In genomic region chr12:76571266-76571665, GRCm38 (mm10) we compare ENCODE assay signal across 15 mouse cellular contexts. TPM values are rescaled to one million over a fixed set of nuclear protein-coding genes. Genes with fewer than 3 reads are reported as not detected.
DNase-seq lines count a peak whose midpoint lies in the region; ATAC-seq and TF ChIP-seq lines count a peak whose summit lies in the region.
"Had no signal": no experiment of that assay in that cellular context is flagged by ENCODE, and none has a peak within 500 bp of the region (broad histone marks: within the 10 kb centered on the region; RNA-seq: fewer than 3 reads in every experiment).

No protein-coding gene starts in this region.

- no peak overlapping the region for H3K9ac ChIP-seq in forebrain, embryonic 13.5 days
- H3K9ac ChIP-seq in midbrain, postnatal 0 days (replicated peaks; ENCODE audit: low read length, poor library complexity, severe bottlenecking), result no peak overlapping the region
- no peak overlapping the region for H3K9ac ChIP-seq in midbrain, embryonic 11.5 days (ENCODE audit: low read length)
- no peak overlapping the region for H3K9ac ChIP-seq in kidney, postnatal 0 days (ENCODE audit: low read depth, low read length)
- H3K9ac ChIP-seq: forebrain, embryonic 15.5 days; lung, embryonic 15.5 days; midbrain, embryonic 15.5 days had no signal

- WGBS in forebrain, embryonic 10.5 days, result 78% methylated on average over 10 of the region's 10 CpGs
- WGBS in forebrain, embryonic 13.5 days, result 70% methylated on average over 10 of the region's 10 CpGs
- WGBS in midbrain, postnatal 0 days, result 77% methylated on average over 10 of the region's 10 CpGs
- WGBS in midbrain, embryonic 11.5 days, result 83% methylated on average over 10 of the region's 10 CpGs
- 84% methylated on average over 10 of the region's 10 CpGs for WGBS in kidney, postnatal 0 days

- H3K9me3 ChIP-seq in forebrain, embryonic 10.5 days, result no peaks in the 10 kb centered on the region
- H3K9me3 ChIP-seq in forebrain, embryonic 13.5 days (replicated peaks), result no peaks in the 10 kb centered on the region; the same call in 1 of the 2 replicates
- H3K9me3 ChIP-seq in midbrain, postnatal 0 days (ENCODE audit: low read length), result no peaks in the 10 kb centered on the region
- no peaks in the 10 kb centered on the region for H3K9me3 ChIP-seq in midbrain, embryonic 11.5 days (ENCODE audit: control insufficient read depth, low read length)
- no peaks in the 10 kb centered on the region for H3K9me3 ChIP-seq in kidney, postnatal 0 days (replicated peaks; ENCODE audit: low read length)
- H3K9me3 ChIP-seq: forebrain, embryonic 15.5 days; lung, embryonic 15.5 days; midbrain, embryonic 15.5 days had no signal

- H3K36me3 ChIP-seq in forebrain, embryonic 10.5 days (replicated peaks), result peaks cover 13% of the 10 kb centered on the region
- H3K36me3 ChIP-seq in forebrain, embryonic 13.5 days (ENCODE audit: poor library complexity, severe bottlenecking), result no peaks in the 10 kb centered on the region
- H3K36me3 ChIP-seq in midbrain, postnatal 0 days (ENCODE audit: insufficient read depth, low read length), result no peaks in the 10 kb centered on the region
- no peaks in the 10 kb centered on the region for H3K36me3 ChIP-seq in midbrain, embryonic 11.5 days (ENCODE audit: control insufficient read depth, insufficient read depth, low read length)
- H3K36me3 ChIP-seq in kidney, postnatal 0 days (ENCODE audit: insufficient read depth, low read length), result peaks cover 29% of the 10 kb centered on the region
- H3K36me3 ChIP-seq: forebrain, embryonic 15.5 days; midbrain, embryonic 15.5 days had no signal

- no peak for ATAC-seq in forebrain, embryonic 13.5 days
- ATAC-seq in midbrain, postnatal 0 days (ENCODE audit: low FRiP score), result no peak
- no peak for ATAC-seq in midbrain, embryonic 11.5 days (ENCODE audit: low FRiP score)
- peak; percentile 44; the same call in 1 of the 2 replicates for ATAC-seq in kidney, postnatal 0 days (replicated peaks; ENCODE audit: low FRiP score, low read depth)
- ATAC-seq: forebrain, embryonic 15.5 days; midbrain, embryonic 15.5 days; Patski had no signal

- no peaks in the 10 kb centered on the region for H3K27me3 ChIP-seq in forebrain, embryonic 10.5 days (ENCODE audit: poor library complexity, severe bottlenecking)
- H3K27me3 ChIP-seq in forebrain, embryonic 13.5 days, result no peaks in the 10 kb centered on the region
- no peaks in the 10 kb centered on the region for H3K27me3 ChIP-seq in midbrain, postnatal 0 days (ENCODE audit: insufficient read depth, low read length)
- H3K27me3 ChIP-seq in midbrain, embryonic 11.5 days (ENCODE audit: control insufficient read depth, insufficient read depth, low read length), result no peaks in the 10 kb centered on the region
- no peaks in the 10 kb centered on the region for H3K27me3 ChIP-seq in kidney, postnatal 0 days (ENCODE audit: insufficient read depth, low read length)
- H3K27me3 ChIP-seq: forebrain, embryonic 15.5 days; lung, embryonic 15.5 days; midbrain, embryonic 15.5 days; Patski had no signal

- no peak overlapping the region for H3K4me2 ChIP-seq in forebrain, embryonic 13.5 days
- H3K4me2 ChIP-seq in midbrain, postnatal 0 days (ENCODE audit: low read depth, low read length, poor library complexity, severe bottlenecking), result no peak overlapping the region
- H3K4me2 ChIP-seq in midbrain, embryonic 11.5 days, result no peak overlapping the region
- no peak overlapping the region for H3K4me2 ChIP-seq in kidney, postnatal 0 days (ENCODE audit: low read length)
- H3K4me2 ChIP-seq: forebrain, embryonic 15.5 days; lung, embryonic 15.5 days; midbrain, embryonic 15.5 days had no signal

- no peak overlapping the region for H3K4me3 ChIP-seq in forebrain, embryonic 10.5 days
- no peak overlapping the region for H3K4me3 ChIP-seq in forebrain, embryonic 13.5 days
- H3K4me3 ChIP-seq in midbrain, postnatal 0 days (ENCODE audit: low read depth, low read length), result no peak overlapping the region
- H3K4me3 ChIP-seq in midbrain, embryonic 11.5 days (ENCODE audit: low read depth, low read length), result no peak overlapping the region
- no peak overlapping the region for H3K4me3 ChIP-seq in kidney, postnatal 0 days (replicated peaks; ENCODE audit: low read depth, low read length)
- H3K4me3 ChIP-seq: forebrain, embryonic 15.5 days; lung, embryonic 15.5 days; midbrain, embryonic 15.5 days had no signal

- peaks cover 26% of the 10 kb centered on the region for H3K4me1 ChIP-seq in forebrain, embryonic 10.5 days
- H3K4me1 ChIP-seq in forebrain, embryonic 13.5 days, result no peaks in the 10 kb centered on the region
- no peaks in the 10 kb centered on the region for H3K4me1 ChIP-seq in midbrain, postnatal 0 days (ENCODE audit: insufficient read depth, low read length)
- no peaks in the 10 kb centered on the region for H3K4me1 ChIP-seq in midbrain, embryonic 11.5 days (ENCODE audit: control insufficient read depth, insufficient read depth, low read length)
- H3K4me1 ChIP-seq in kidney, postnatal 0 days (replicated peaks; ENCODE audit: insufficient read depth, low read length), result peaks cover 14% of the 10 kb centered on the region
- H3K4me1 ChIP-seq: forebrain, embryonic 15.5 days; midbrain, embryonic 15.5 days had no signal

- DNase-seq in forebrain, embryonic 10.5 days (ENCODE audit: extremely low spot score, low spot score), result no peak
- no peak for DNase-seq in midbrain, postnatal 0 days (ENCODE audit: low spot score)
- DNase-seq in midbrain, embryonic 11.5 days (ENCODE audit: low spot score, missing footprints), result no peak
- peak; percentile 32 for DNase-seq in kidney, postnatal 0 days (ENCODE audit: low spot score)
- DNase-seq in yolk sac, embryonic 10.5 days (ENCODE audit: low spot score), result peak; percentile 28
- no peak for DNase-seq in layer of hippocampus, postnatal 25 days (ENCODE audit: extremely low spot score in 1 of 2, low spot score in 1 of 2)
- no peak for DNase-seq in heart, adult 8-10 months (ENCODE audit: low spot score)
- DNase-seq: cerebellum, postnatal 14 days; heart, adult 11 months; layer of hippocampus, postnatal 36 days had no signal

- H3K27ac ChIP-seq in forebrain, embryonic 10.5 days, result peak overlapping the region; percentile 60
- no peak overlapping the region for H3K27ac ChIP-seq in forebrain, embryonic 13.5 days
- H3K27ac ChIP-seq in midbrain, postnatal 0 days (ENCODE audit: low read depth, low read length), result no peak overlapping the region
- no peak overlapping the region for H3K27ac ChIP-seq in midbrain, embryonic 11.5 days (ENCODE audit: low read depth, low read length)
- peak overlapping the region; percentile 89 for H3K27ac ChIP-seq in kidney, postnatal 0 days
- H3K27ac ChIP-seq: forebrain, embryonic 15.5 days; lung, embryonic 15.5 days; midbrain, embryonic 15.5 days had no signal

- TF ChIP-seq CTCF in midbrain, postnatal 0 days (IDR thresholded peaks at IDR 0.05), result 0 out of 2 replicates have a peak, but pooled peaks have one; percentile 7
- peak; percentile 47; the same call in 1 of the 2 replicates for TF ChIP-seq CTCF in kidney, postnatal 0 days (IDR thresholded peaks at IDR 0.05; ENCODE audit: low read depth)

RNA-seq across cellular contexts. Expression of gene Plekhg3, which starts 40.6 kb away (rescaled TPM):
- polyA plus RNA-seq in forebrain, embryonic 10.5 days (2016; fragmentation: Nextera tagmentation; extraction: Ambion mirVana), result 1.5 and 2.4 TPM in 2 replicates
- polyA plus RNA-seq in forebrain, embryonic 13.5 days (2015; fragmentation: Nextera tagmentation; extraction: Ambion mirVana), result 0.63 and 0.97 TPM in 2 replicates
- total RNA-seq in midbrain, postnatal 0 days (2014; rRNA removed), result 6.2 and 8.4 TPM in 2 replicates
- 0.71 and 1.2 TPM in 2 replicates for polyA plus RNA-seq in midbrain, postnatal 0 days (2015; fragmentation: Nextera tagmentation; extraction: Ambion mirVana)
- polyA plus RNA-seq in midbrain, embryonic 11.5 days (2014; fragmentation: Nextera tagmentation; extraction: Ambion mirVana), result 0.62 and 1.3 TPM in 2 replicates
- 14.9 and 17.7 TPM in 2 replicates for polyA plus RNA-seq in kidney, postnatal 0 days (2015; fragmentation: Nextera tagmentation; extraction: Ambion mirVana)
- total RNA-seq in layer of hippocampus, postnatal 25 days (2021), result 10 to 100 TPM; 23.2 to 27.5 TPM
- 10 to 100 TPM; 11.4 to 14.3 (median 13.2) TPM for total RNA-seq in heart, adult 8-10 months (2022)

Comparison
In these comparisons a context has a peak if more than half of its experiments do, and no peak if none do; other contexts are left out.
1. H3K27ac ChIP-seq: peak in forebrain, embryonic 10.5 days (single experiment) and kidney, postnatal 0 days (single experiment); none in forebrain, embryonic 13.5 days (single experiment), midbrain, postnatal 0 days (single experiment) and midbrain, embryonic 11.5 days (single experiment).
2. DNase-seq: peak in kidney, postnatal 0 days (single experiment) and yolk sac, embryonic 10.5 days (single experiment); none in forebrain, embryonic 10.5 days (single experiment), midbrain, postnatal 0 days (single experiment), midbrain, embryonic 11.5 days (single experiment), layer of hippocampus, postnatal 25 days (0 of 2) and heart, adult 8-10 months (single experiment).